Mouse (Mus musculus): Measurements from ENCODE around the gene Irf8. TPM values are rescaled to one million over a fixed set of nuclear protein-coding genes. Genes with fewer than 3 reads are reported as not detected.

The Irf8 gene
- polyA plus RNA-seq, 1 experiment from 2014 or later = 25.4 TPM

DNA sequence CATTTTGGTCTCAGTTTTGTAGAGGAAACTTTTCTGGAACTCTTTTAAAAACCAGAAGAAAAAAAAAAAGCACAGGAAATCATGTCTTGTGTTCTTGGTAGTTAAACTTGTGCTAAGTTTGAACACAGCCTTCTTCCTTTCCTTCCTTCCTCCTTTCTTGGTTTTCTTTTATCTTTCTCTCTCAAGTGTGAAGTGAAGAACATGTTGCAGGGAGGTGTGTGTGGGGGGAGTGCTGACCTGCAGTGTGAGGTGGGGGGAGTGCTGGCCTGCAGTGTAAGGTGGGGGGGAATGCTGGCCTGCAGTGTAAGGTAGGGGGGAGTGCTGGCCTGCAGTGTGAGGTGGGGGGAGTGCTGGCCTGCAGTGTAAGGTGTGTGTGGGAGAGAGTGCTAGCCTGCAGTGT lies 28.5 kb downstream of the Irf8 start:
- no peaks in the 10 kb centered on the region for H3K27me3 ChIP-seq (ENCODE audit: control insufficient read depth, insufficient read depth, low read length)
- H3K9me3 ChIP-seq (replicated peaks; ENCODE audit: control insufficient read depth, low read length) = no peaks in the 10 kb centered on the region
- no peak overlapping the region for H3K27ac ChIP-seq (ENCODE audit: low read length)
- no peak overlapping the region for H3K4me2 ChIP-seq (ENCODE audit: low read depth, low read length)
- no peak for ATAC-seq (ENCODE audit: insufficient read depth, low FRiP score)
- no peak overlapping the region for H3K4me3 ChIP-seq (replicated peaks; ENCODE audit: low read length)
- H3K4me1 ChIP-seq (ENCODE audit: control insufficient read depth, insufficient read depth, low read length) = peaks cover 4% of the 10 kb centered on the region; the same call in 1 of the 2 replicates
- H3K36me3 ChIP-seq (ENCODE audit: control insufficient read depth, insufficient read depth, low read length) = no peaks in the 10 kb centered on the region
- H3K9ac ChIP-seq (ENCODE audit: low read length) = no peak overlapping the region

GRCm38 (mm10) chr8:120766622-120767021 lies 30.5 kb downstream of the Irf8 start:
- Histone ChIP-seq H3K4me1 (ENCODE audit: control insufficient read depth, insufficient read depth, low read length) (peaks cover 4% of the 10 kb centered on the region; the same call in 1 of the 2 replicates), H3K4me3 (replicated peaks; ENCODE audit: low read length) (no peak overlapping the region), H3K36me3 (ENCODE audit: control insufficient read depth, insufficient read depth, low read length) (no peaks in the 10 kb centered on the region), H3K4me2 (ENCODE audit: low read depth, low read length) (no peak overlapping the region), H3K27ac (ENCODE audit: low read length) (no peak overlapping the region), H3K27me3 (ENCODE audit: control insufficient read depth, insufficient read depth, low read length) (no peaks in the 10 kb centered on the region), H3K9ac (ENCODE audit: low read length) (no peak overlapping the region), H3K9me3 (replicated peaks; ENCODE audit: control insufficient read depth, low read length) (no peaks in the 10 kb centered on the region)
- no peak for ATAC-seq (ENCODE audit: insufficient read depth, low FRiP score)
- 48% methylated on average over 3 of the region's 3 CpGs for WGBS

DNA sequence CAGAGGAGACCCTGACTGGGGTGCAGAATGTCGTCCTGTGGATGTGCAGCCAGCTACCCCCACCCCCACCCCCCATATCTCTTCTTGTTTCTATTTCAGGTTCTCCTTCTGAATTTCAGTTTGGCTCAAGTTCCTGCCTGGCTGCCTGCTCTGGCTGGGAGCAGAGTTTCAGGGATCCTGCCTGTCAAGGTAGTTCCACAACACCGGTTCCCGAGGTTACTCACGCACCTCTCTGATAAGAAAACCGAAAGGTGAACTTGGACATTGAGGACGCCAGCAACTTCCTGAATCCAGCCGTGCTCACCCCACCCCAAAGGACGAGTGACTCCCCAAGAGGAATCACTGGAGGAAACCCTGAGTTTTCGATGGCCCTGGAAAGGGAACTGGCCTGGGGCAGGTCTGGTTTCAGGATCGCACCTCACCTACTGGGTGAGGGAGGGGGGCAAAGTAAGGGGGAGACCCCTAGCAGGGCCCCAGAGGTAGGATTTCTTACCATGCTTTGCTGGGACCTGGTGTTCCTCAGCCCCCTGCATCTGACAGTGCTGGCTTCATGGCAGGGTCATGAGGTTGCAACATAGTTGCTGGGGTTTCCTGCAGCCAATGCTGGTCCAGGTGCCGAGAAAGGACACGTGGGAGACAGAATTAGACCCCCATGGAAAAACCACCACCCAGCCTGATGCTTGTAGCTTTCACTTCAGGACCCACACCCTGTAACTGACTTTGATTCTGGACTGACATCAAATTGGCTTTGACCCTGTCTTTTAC lies 32.5 kb downstream of the Irf8 start:
- no peak for ATAC-seq (ENCODE audit: insufficient read depth, low FRiP score)
- Histone ChIP-seq H3K36me3 (ENCODE audit: control insufficient read depth, insufficient read depth, low read length) (no peaks in the 10 kb centered on the region), H3K4me1 (ENCODE audit: control insufficient read depth, insufficient read depth, low read length) (peaks cover 4% of the 10 kb centered on the region; the same call in 1 of the 2 replicates), H3K9ac (ENCODE audit: low read length) (no peak overlapping the region; the same call in 1 of the 2 replicates), H3K27ac (ENCODE audit: low read length) (no peak overlapping the region), H3K4me2 (ENCODE audit: low read depth, low read length) (no peak overlapping the region), H3K27me3 (ENCODE audit: control insufficient read depth, insufficient read depth, low read length) (no peaks in the 10 kb centered on the region), H3K4me3 (replicated peaks; ENCODE audit: low read length) (no peak overlapping the region), H3K9me3 (replicated peaks; ENCODE audit: control insufficient read depth, low read length) (no peaks in the 10 kb centered on the region)
- 48% methylated on average over 12 of the region's 12 CpGs for whole genome bisulfite sequencing

DNA sequence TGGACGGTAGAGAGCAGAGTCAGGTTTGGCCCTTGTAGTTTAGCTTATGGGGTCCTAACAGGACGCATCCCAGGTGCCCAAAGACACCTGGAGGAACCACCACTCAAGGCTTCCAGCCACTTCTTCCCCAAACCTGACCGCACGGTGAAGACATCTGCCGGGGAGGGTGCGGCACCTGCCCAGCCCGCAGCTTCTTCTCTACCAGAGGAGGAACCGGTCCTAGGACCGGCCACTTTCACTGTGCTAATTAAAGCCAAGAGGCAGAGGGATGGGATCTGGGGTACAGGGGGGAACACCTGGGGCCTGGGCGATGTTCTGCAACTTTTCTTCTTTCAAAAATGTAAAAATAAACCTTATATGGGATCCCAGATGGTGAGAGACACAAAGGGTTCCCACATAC lies 41.0 kb downstream of the Irf8 start:
- 86% methylated on average over 10 of the region's 10 CpGs for WGBS
- no peak overlapping the region for H3K27ac ChIP-seq (ENCODE audit: low read length)
- H3K36me3 ChIP-seq (ENCODE audit: control insufficient read depth, insufficient read depth, low read length) = no peaks in the 10 kb centered on the region
- no peaks in the 10 kb centered on the region for H3K27me3 ChIP-seq (ENCODE audit: control insufficient read depth, insufficient read depth, low read length)
- no peak for ATAC-seq (ENCODE audit: insufficient read depth, low FRiP score)
- H3K9ac ChIP-seq (ENCODE audit: low read length) = no peak overlapping the region
- H3K9me3 ChIP-seq (replicated peaks; ENCODE audit: control insufficient read depth, low read length) = no peaks in the 10 kb centered on the region
- no peak overlapping the region for H3K4me2 ChIP-seq (ENCODE audit: low read depth, low read length)
- no peak overlapping the region for H3K4me3 ChIP-seq (replicated peaks; ENCODE audit: low read length)
- no peaks in the 10 kb centered on the region for H3K4me1 ChIP-seq (ENCODE audit: control insufficient read depth, insufficient read depth, low read length)

GRCm38 (mm10) chr8:120777732-120778131 lies 41.6 kb downstream of the Irf8 start:
- no peak overlapping the region for H3K4me3 ChIP-seq (replicated peaks; ENCODE audit: low read length)
- WGBS = 48% methylated on average over 13 of the region's 13 CpGs
- no peak overlapping the region for H3K4me2 ChIP-seq (ENCODE audit: low read depth, low read length)
- H3K27ac ChIP-seq (ENCODE audit: low read length) = no peak overlapping the region
- no peak overlapping the region for H3K9ac ChIP-seq (ENCODE audit: low read length)
- no peaks in the 10 kb centered on the region for H3K4me1 ChIP-seq (ENCODE audit: control insufficient read depth, insufficient read depth, low read length)
- ATAC-seq (ENCODE audit: insufficient read depth, low FRiP score) = 0 out of 2 replicates have a peak, but pooled peaks have one; percentile 23
- no peaks in the 10 kb centered on the region for H3K36me3 ChIP-seq (ENCODE audit: control insufficient read depth, insufficient read depth, low read length)
- H3K27me3 ChIP-seq (ENCODE audit: control insufficient read depth, insufficient read depth, low read length) = no peaks in the 10 kb centered on the region
- no peaks in the 10 kb centered on the region for H3K9me3 ChIP-seq (replicated peaks; ENCODE audit: control insufficient read depth, low read length)

DNA sequence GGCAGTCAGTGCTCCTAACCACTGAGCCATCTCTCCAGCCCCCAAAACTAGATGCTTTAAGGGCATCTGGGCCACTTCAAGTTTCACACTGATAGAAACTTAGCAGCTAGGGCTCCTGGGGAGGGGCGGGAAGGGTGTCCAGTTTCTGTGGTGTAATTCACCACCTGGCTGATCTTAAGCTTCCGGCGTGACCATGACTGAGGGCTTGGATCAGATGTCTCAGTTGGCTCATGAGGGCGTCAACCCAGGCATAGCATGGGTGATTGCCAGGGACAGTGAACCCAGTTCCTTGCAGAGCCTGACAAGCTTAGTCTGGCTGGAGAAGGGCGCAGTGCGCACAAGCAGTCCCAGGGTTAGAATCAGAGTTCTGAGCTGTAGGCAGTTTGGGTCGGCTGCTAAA lies 42.9 kb downstream of the Irf8 start:
- Histone ChIP-seq H3K9ac (ENCODE audit: low read length) (no peak overlapping the region), H3K9me3 (replicated peaks; ENCODE audit: control insufficient read depth, low read length) (no peaks in the 10 kb centered on the region), H3K36me3 (ENCODE audit: control insufficient read depth, insufficient read depth, low read length) (no peaks in the 10 kb centered on the region), H3K4me2 (ENCODE audit: low read depth, low read length) (no peak overlapping the region), H3K27ac (ENCODE audit: low read length) (no peak overlapping the region), H3K4me1 (ENCODE audit: control insufficient read depth, insufficient read depth, low read length) (no peaks in the 10 kb centered on the region), H3K4me3 (replicated peaks; ENCODE audit: low read length) (no peak overlapping the region), H3K27me3 (ENCODE audit: control insufficient read depth, insufficient read depth, low read length) (no peaks in the 10 kb centered on the region)
- ATAC-seq (ENCODE audit: insufficient read depth, low FRiP score) = no peak
- 92% methylated on average over 7 of the region's 7 CpGs for WGBS

DNA sequence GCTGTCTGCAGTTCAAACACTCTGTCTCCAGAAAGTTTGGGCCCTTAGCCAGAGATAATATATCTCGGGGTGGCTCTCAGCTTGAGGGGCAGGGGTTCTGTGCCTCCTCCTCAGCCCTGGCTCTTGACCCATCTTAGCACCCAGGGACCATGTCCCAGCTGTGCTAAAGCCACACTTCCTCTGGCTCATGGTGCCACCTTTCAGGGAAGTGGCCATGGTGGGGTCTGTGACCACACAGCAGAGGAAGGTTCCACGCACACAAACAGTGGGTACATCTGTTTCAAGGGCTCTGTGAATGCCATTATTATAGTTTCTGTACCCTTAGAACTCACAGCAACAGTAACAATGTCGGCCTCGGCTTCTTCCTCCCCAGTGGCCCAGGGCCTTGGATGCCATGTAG lies 47.6 kb downstream of the Irf8 start:
- ATAC-seq (ENCODE audit: insufficient read depth, low FRiP score) = no peak
- 82% methylated on average over 4 of the region's 4 CpGs for WGBS
- Histone ChIP-seq H3K27ac (ENCODE audit: low read length) (no peak overlapping the region), H3K36me3 (ENCODE audit: control insufficient read depth, insufficient read depth, low read length) (no peaks in the 10 kb centered on the region), H3K4me1 (ENCODE audit: control insufficient read depth, insufficient read depth, low read length) (no peaks in the 10 kb centered on the region), H3K9ac (ENCODE audit: low read length) (no peak overlapping the region), H3K4me3 (replicated peaks; ENCODE audit: low read length) (no peak overlapping the region), H3K4me2 (ENCODE audit: low read depth, low read length) (no peak overlapping the region), H3K9me3 (replicated peaks; ENCODE audit: control insufficient read depth, low read length) (no peaks in the 10 kb centered on the region), H3K27me3 (ENCODE audit: control insufficient read depth, insufficient read depth, low read length) (no peaks in the 10 kb centered on the region)

DNA sequence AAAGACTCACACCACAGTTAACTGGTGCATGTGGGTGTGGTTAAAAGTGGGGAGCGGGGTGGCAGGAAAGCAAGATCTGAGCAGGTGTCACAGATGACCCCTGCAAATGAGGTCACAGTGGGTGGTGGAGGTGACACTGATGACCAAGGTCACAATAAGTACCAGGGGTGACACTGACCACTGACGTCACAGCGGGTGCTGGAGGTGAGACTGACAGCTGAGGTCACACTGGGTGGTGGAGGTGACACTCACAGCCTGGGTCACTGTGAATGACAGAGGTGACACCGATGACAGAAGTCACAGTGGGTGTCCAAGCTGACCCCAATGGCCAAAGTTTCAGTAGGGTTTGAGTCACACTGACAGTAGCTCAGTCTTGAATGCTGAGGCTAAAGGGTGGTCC lies 50.6 kb downstream of the Irf8 start:
- H3K4me3 ChIP-seq (replicated peaks; ENCODE audit: low read length) = no peak overlapping the region
- H3K9me3 ChIP-seq (replicated peaks; ENCODE audit: control insufficient read depth, low read length) = no peaks in the 10 kb centered on the region
- no peak overlapping the region for H3K4me2 ChIP-seq (ENCODE audit: low read depth, low read length)
- peaks cover 2% of the 10 kb centered on the region; the same call in 1 of the 2 replicates for H3K4me1 ChIP-seq (ENCODE audit: control insufficient read depth, insufficient read depth, low read length)
- H3K36me3 ChIP-seq (ENCODE audit: control insufficient read depth, insufficient read depth, low read length) = no peaks in the 10 kb centered on the region
- H3K9ac ChIP-seq (ENCODE audit: low read length) = no peak overlapping the region
- no peak for ATAC-seq (ENCODE audit: insufficient read depth, low FRiP score)
- WGBS = 68% methylated on average over 4 of the region's 4 CpGs
- H3K27ac ChIP-seq (ENCODE audit: low read length) = no peak overlapping the region
- no peaks in the 10 kb centered on the region; the same call in 1 of the 2 replicates for H3K27me3 ChIP-seq (ENCODE audit: control insufficient read depth, insufficient read depth, low read length)

- peaks cover 2% of the 10 kb centered on the region; the same call in 1 of the 2 replicates for H3K4me1 ChIP-seq (ENCODE audit: control insufficient read depth, insufficient read depth, low read length)
- no peak overlapping the region for H3K9ac ChIP-seq (ENCODE audit: low read length)
- H3K4me2 ChIP-seq (ENCODE audit: low read depth, low read length) = no peak overlapping the region
- H3K9me3 ChIP-seq (replicated peaks; ENCODE audit: control insufficient read depth, low read length) = no peaks in the 10 kb centered on the region
- H3K4me3 ChIP-seq (replicated peaks; ENCODE audit: low read length) = no peak overlapping the region
- H3K27ac ChIP-seq (ENCODE audit: low read length) = no peak overlapping the region
- H3K27me3 ChIP-seq (ENCODE audit: control insufficient read depth, insufficient read depth, low read length) = no peaks in the 10 kb centered on the region; the same call in 1 of the 2 replicates
- no peak for ATAC-seq (ENCODE audit: insufficient read depth, low FRiP score)
- WGBS = 42% methylated on average over 5 of the region's 5 CpGs
- no peaks in the 10 kb centered on the region for H3K36me3 ChIP-seq (ENCODE audit: control insufficient read depth, insufficient read depth, low read length)
Observed at GRCm38 (mm10) chr8:120787631-120788030, 51.5 kb downstream of the Irf8 start.

Data from stomach, embryonic 16.5 days (tissue).